Mouse (Mus musculus) E14TG2a.4 (cell line): ENCODE results near the gene Dlgap3.

Experiments
- H3K27me3 ChIP-seq: 2 replicates; pipeline ENCODE4 v1.6.1; 2014; ENCODE audit warnings: low read length, control low read depth; ENCODE audit not compliant: insufficient read depth
- H3K36me3 ChIP-seq: 2 replicates; pipeline ENCODE4 v1.6.1; 2014; ENCODE audit warnings: low read length, control low read depth; ENCODE audit not compliant: insufficient read depth
- H3K4me1 ChIP-seq: replicated peaks from 2 replicates; pipeline ENCODE4 v1.6.1; 2014; ENCODE audit warnings: low read depth, low read length, control low read depth
- H3K4me3 ChIP-seq: replicated peaks from 2 replicates; pipeline ENCODE4 v1.5.1; 2014; ENCODE audit warnings: mild to moderate bottlenecking, low read length
- H3K9me3 ChIP-seq: 2 replicates; pipeline ENCODE4 v1.6.1; 2014; ENCODE audit warnings: low read length, control low read depth
- CTCF ChIP-seq: conservative IDR thresholded peaks from 2 replicates; pipeline ENCODE4 v1.5.1; 2014; ENCODE audit warnings: low read length
- NANOG ChIP-seq: IDR thresholded peaks from 2 replicates; pipeline ENCODE4 v1.6.1; 2014; ENCODE audit warnings: borderline replicate concordance, low read length, mixed read lengths
- POU5F1 ChIP-seq: IDR thresholded peaks from 2 replicates; pipeline ENCODE4 v1.6.1; 2014; ENCODE audit warnings: low read length, borderline replicate concordance

Gene Dlgap3

DNA sequence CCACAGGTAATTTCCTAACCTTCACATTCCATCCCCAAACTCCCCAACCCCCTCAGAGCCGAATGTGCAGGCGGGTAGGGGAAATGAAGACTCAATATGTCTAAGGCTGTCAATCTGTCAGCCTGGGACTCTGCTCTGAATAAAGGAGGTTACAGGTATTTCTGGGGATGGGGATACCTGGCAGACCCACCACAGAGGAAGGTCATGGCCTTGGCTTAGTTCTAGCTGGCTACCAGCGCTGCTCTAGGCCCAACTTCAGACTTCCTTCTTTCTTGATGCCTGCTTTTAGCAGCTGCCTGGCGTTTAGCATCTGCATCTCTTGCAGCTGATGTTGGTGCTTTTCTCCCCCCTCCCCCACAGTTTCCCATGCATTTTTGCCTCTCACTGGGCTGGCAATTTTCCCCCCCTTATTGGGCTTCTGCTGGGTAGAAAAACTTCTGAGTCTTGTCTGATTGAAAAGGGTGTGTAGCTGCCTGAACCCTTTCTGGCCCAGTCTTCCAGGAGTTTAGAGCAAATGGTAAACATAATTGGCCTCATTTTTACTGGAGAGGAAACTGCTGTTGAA lies 2.4 kb downstream of the Dlgap3 start:
- no peak for TF ChIP-seq NANOG
- no peak for TF ChIP-seq POU5F1
- TF ChIP-seq CTCF: no peak
- H3K9me3 ChIP-seq: no peaks in the 10 kb centered on the region
- peaks cover 75% of the 10 kb centered on the region for H3K4me1 ChIP-seq
- peak overlapping the region; percentile 23 for H3K4me3 ChIP-seq
- peaks cover 4% of the 10 kb centered on the region; the same call in 1 of the 2 replicates for H3K36me3 ChIP-seq
- peaks cover 24% of the 10 kb centered on the region for H3K27me3 ChIP-seq

GRCm38 (mm10) chr4:127172119-127172518 lies 3.1 kb downstream of the Dlgap3 start:
- no peaks in the 10 kb centered on the region for H3K9me3 ChIP-seq
- H3K4me3 ChIP-seq: 0 out of 2 replicates have a peak overlapping the region, but pooled peaks have one; percentile 10
- peaks cover 82% of the 10 kb centered on the region for H3K4me1 ChIP-seq
- TF ChIP-seq NANOG (no peak), CTCF (no peak), POU5F1 (no peak)
- H3K36me3 ChIP-seq: peaks cover 6% of the 10 kb centered on the region; the same call in 1 of the 2 replicates
- H3K27me3 ChIP-seq: peaks cover 19% of the 10 kb centered on the region

GRCm38 (mm10) chr4:127172614-127173013 lies 3.6 kb downstream of the Dlgap3 start:
- Histone ChIP-seq H3K36me3 (peaks cover 6% of the 10 kb centered on the region; the same call in 1 of the 2 replicates), H3K4me3 (0 out of 2 replicates have a peak overlapping the region, but pooled peaks have one; percentile 46), H3K9me3 (no peaks in the 10 kb centered on the region), H3K4me1 (peaks cover 83% of the 10 kb centered on the region), H3K27me3 (peaks cover 14% of the 10 kb centered on the region)
- no peak for TF ChIP-seq NANOG
- TF ChIP-seq POU5F1: no peak
- no peak for TF ChIP-seq CTCF

DNA sequence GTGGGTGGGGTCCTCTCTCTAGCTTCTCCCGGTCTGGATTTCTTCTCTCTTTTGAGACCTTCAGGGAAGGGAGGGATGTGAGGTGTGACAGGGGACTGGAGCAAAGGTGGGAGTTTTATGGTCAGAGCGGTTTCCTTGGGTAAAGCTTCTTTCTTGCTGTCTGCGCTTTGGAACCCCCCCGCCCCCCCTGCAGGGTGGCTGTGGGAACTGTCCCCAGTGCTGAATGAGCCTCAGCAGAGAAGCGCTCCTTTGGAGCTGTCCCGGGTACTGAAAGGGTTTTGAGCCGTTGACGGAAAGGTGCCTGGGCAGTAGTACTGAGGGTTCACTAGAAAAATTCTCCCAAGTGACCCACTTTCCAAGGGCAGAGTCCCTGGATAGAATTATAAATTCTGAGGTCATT lies 4.5 kb downstream of the Dlgap3 start:
- H3K27me3 ChIP-seq: peaks cover 9% of the 10 kb centered on the region
- H3K36me3 ChIP-seq: peaks cover 6% of the 10 kb centered on the region; the same call in 1 of the 2 replicates
- H3K4me1 ChIP-seq: peaks cover 88% of the 10 kb centered on the region
- no peaks in the 10 kb centered on the region for H3K9me3 ChIP-seq
- peak overlapping the region; percentile 57; the same call in 1 of the 2 replicates for H3K4me3 ChIP-seq
- TF ChIP-seq NANOG (no peak), POU5F1 (no peak), CTCF (no peak)

- no peak for TF ChIP-seq POU5F1
- TF ChIP-seq CTCF: no peak
- no peak for TF ChIP-seq NANOG
- peak overlapping the region; percentile 57 for H3K4me3 ChIP-seq
- H3K4me1 ChIP-seq: peaks cover 96% of the 10 kb centered on the region
- H3K9me3 ChIP-seq: no peaks in the 10 kb centered on the region
- peaks cover 6% of the 10 kb centered on the region for H3K27me3 ChIP-seq
- H3K36me3 ChIP-seq: peaks cover 6% of the 10 kb centered on the region; the same call in 1 of the 2 replicates
Measured at GRCm38 (mm10) chr4:127174075-127174899, 5.3 kb downstream of the Dlgap3 start.

GRCm38 (mm10) chr4:127174900-127175278 lies 5.9 kb downstream of the Dlgap3 start:
- H3K4me3 ChIP-seq: peak overlapping the region; percentile 57
- H3K9me3 ChIP-seq: no peaks in the 10 kb centered on the region
- TF ChIP-seq POU5F1: no peak
- TF ChIP-seq CTCF: no peak
- no peak for TF ChIP-seq NANOG
- H3K27me3 ChIP-seq: peaks cover 4% of the 10 kb centered on the region
- H3K4me1 ChIP-seq: peaks cover 98% of the 10 kb centered on the region
- H3K36me3 ChIP-seq: peaks cover 6% of the 10 kb centered on the region; the same call in 1 of the 2 replicates

GRCm38 (mm10) chr4:127177961-127178360 lies 9.0 kb downstream of the Dlgap3 start:
- peaks cover 6% of the 10 kb centered on the region; the same call in 1 of the 2 replicates for H3K9me3 ChIP-seq
- TF ChIP-seq CTCF: no peak
- no peak for TF ChIP-seq POU5F1
- TF ChIP-seq NANOG: no peak
- H3K36me3 ChIP-seq: peaks cover 8% of the 10 kb centered on the region; the same call in 1 of the 2 replicates
- peaks cover 88% of the 10 kb centered on the region for H3K4me1 ChIP-seq
- H3K4me3 ChIP-seq: no peak overlapping the region
- no peaks in the 10 kb centered on the region for H3K27me3 ChIP-seq

DNA sequence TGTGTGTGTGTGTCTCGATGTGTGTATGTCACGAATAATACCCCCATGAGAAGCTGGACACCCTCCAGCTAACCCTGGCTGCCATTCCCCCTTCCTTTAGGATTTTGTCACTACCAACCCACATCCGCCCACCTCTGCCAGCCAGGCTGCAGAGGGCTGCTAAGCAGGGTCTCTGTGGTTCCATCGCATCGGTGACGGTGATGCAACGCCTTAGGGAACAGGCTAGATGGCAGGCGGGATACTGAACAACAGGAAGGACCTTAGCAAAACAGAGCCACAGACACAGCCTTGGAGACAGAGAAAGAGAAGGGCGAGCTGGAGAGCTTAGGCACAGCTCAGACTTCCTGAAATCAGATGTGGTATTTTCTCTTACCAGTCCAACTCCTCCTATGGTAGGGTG lies 9.7 kb downstream of the Dlgap3 start:
- peaks cover 81% of the 10 kb centered on the region for H3K4me1 ChIP-seq
- H3K9me3 ChIP-seq: peaks cover 6% of the 10 kb centered on the region; the same call in 1 of the 2 replicates
- no peak for TF ChIP-seq CTCF
- TF ChIP-seq NANOG: no peak
- no peak for TF ChIP-seq POU5F1
- peak overlapping the region; percentile 61 for H3K4me3 ChIP-seq
- no peaks in the 10 kb centered on the region for H3K27me3 ChIP-seq
- H3K36me3 ChIP-seq: peaks cover 13% of the 10 kb centered on the region
